Mouse (Mus musculus) gastrocnemius, adult 8-10 months (tissue): Measurements from ENCODE around the gene Vti1b. TPM values are rescaled to one million over a fixed set of nuclear protein-coding genes. Genes with fewer than 3 reads are reported as not detected.
"Not testable (repeated sequence)": the region's sequence is repeated elsewhere in the genome, so short reads cannot be mapped to it uniquely, and the experiment has no call there.

ENCODE experiments used
- DNase-seq, 2 experiments: peaks; one replicate each; pipeline ENCODE4 v3.0.0; 2022; ENCODE audit warnings: low spot score in 2 of 2
- total RNA-seq, 4 experiments: library from RNA; stranded (reverse); gene quantifications; 2 replicates each; pipeline ENCODE4 v1.2.4; 2022

The Vti1b gene
- total RNA-seq = 100 to 1,000 TPM in 1 of 4 experiments, 10 to 100 TPM in 3; 89.4 to 121 (median 93.7) TPM

- DNase-seq = peak; percentile 87 to 90
Observed at GRCm38 (mm10) chr12:79172019-79172941, at the start of gene Vti1b. Vti1b (minus strand) TSS chr12:79172667.

- DNase-seq = no peak
Observed at GRCm38 (mm10) chr12:79217511-79217910, 45.0 kb upstream of the Vti1b start.

DNA sequence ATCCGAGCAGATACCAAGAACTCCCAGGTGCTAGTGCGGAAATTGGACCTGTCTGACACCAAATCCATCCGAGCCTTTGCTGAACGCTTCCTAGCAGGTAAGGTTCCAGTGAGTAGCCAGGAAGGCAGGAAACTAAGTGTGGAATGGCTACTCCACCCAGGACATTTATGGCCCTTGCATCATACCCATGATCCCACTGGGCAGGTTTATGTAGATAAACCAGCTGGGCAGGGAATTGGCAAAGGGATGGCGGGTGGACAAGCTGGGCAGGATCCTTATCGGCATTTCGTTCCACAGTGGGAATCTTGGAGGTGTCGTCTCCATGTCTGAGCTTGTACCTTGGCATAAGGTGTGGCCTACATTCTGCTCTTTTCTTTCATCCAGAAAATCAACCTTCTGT, 39.0 kb upstream of the Vti1b start:
- DNase-seq = no peak

- DNase-seq = peak in 1 of 2 experiments; percentile 8
Observed at GRCm38 (mm10) chr12:79208703-79209464, 36.4 kb upstream of the Vti1b start, which contains the start of gene Rdh12. Rdh12 (plus strand) TSS chr12:79208914.

DNA sequence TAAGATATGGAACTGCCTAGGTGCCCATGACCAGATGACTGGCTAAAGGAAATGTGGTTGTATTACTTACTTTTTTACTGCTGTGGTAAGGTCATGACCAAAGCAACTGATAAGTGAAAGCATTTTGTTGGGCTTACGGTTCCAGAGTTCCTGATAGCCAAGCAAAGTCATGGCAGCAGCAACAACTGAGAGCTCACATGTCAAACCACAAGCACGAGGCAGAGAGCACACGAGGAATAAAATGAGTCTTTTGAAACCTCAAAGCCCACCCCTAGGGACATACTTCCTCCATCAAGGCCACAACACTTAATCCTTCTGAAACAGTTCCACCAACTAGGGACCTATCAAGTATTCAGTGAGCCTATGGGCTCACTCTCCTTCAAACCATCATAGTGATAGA, 29.4 kb upstream of the Vti1b start:
- no peak for DNase-seq

GRCm38 (mm10) chr12:79197105-79197504, 24.6 kb upstream of the Vti1b start:
- no peak for DNase-seq

DNA sequence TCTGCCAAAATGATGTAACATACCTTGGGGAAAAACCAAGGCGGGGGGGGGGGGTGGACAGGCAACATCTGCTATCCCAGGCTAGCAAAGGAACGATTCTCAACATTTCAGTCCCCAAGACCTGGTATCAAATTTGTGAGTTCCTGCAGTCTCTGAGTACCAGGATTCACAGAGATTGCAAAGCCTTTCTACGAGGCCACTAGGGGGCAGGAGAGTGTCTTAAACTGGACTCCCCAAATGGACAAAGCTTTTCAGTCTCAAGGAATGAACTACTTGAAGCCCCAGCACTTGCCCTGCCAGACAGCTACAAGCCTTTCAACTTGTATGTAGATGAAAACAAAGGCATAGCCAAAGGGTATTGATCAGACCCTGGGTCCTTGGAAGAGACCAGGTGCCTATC, 21.0 kb upstream of the Vti1b start:
- peak; percentile 33 to 50 for DNase-seq

- DNase-seq = no peak
Observed at GRCm38 (mm10) chr12:79192193-79192592, 19.7 kb upstream of the Vti1b start, which contains the start of gene Rdh11. Rdh11 (minus strand) TSS chr12:79192293.

DNA sequence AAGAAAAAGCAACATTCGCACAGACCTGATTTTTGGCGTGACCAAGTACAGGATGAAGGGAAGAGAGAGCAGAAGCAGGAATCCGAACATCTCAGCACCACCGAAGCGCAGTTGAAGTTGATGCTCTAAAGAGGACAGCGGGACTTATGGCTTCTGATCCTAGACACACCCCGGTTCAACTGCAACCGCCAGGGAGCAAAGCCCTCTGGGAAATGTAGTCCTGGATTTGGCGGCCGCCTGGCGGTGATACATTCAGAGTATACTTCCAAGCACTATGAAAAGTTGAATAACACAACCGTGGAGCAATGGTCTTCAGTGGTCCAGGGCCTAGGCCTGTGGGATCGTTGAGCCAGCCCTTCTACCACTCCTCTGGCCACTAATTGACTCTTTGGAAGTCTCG, 19.2 kb upstream of the Vti1b start:
- DNase-seq = peak; percentile 33 to 57

GRCm38 (mm10) chr12:79190931-79191673, 18.6 kb upstream of the Vti1b start:
- DNase-seq = no peak

DNA sequence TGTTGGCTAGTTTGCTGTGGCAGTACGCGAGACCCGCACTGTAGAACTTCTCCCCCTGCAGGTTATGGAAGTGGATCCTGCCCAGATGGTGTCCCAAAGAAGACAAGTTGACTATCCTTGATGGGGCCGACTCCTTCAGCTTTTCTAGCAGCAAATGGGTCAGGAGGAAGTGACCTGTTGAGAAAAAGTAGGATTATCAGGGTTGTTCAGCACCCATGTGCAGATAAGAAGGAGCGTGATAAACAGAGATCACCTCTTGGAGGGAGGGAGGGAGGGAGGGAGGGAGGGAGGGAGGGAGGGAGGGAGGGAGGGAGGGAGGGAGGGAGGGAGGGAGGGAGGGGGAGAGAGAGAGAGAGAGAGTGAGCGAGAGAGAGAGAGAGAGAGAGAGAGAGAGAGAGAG, 12.7 kb upstream of the Vti1b start:
- DNase-seq = not testable (repeated sequence)

DNA sequence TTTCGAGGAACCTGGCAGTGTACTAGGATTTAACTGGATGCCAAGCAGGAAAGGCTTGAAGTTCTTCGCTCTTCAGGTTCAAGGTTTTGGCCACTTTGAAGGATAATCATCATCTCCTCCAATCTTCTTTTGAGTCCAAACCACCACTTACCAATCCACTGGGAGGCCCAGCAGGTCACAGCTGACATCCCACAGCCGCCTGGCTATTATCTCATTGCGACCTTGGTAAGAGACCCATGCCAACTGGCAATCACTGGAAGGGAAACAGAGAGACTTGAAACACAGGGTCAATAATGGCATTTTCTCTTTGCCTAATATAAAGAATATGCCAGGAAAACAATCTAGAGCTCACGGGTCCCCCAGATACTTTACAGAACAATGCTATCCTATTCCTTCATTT, 3.5 kb upstream of the Vti1b start:
- no peak for DNase-seq

GRCm38 (mm10) chr12:79173721-79174120, 1.3 kb upstream of the Vti1b start:
- DNase-seq = no peak

DNA sequence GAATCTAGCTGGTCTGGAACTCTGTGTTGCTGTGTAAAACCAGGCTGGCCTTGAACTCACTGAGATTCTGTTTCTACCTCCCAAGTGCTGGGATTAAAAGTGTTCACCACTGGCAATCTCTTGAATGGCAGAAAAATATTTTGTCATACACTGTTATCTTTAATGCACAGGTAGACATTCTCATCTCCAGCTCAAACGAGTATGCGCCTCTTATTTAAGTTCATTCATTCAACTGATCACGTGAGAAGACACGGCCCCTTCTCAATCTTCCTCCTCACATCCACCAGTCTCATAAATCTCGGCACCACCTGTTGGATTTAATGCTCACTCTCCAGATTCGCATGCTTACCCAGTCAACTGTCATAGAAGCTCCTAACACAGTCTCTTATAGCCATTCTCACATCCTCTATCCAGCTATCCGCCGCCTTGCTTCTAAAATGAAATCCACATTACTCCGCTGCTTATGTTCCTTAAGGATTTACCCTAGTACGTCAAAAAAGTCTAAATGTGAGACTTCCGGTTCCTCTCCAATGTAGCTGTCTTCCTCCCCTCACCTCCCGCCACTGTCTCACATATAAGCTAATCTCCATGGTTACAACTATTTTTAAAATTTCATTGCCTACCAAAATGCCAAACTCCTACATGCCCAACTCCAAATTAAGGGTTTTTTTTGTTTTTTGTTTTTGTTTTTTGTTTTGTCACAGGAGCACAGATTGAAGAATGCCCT, 1.0 kb downstream of the Vti1b start:
- no peak for DNase-seq

DNA sequence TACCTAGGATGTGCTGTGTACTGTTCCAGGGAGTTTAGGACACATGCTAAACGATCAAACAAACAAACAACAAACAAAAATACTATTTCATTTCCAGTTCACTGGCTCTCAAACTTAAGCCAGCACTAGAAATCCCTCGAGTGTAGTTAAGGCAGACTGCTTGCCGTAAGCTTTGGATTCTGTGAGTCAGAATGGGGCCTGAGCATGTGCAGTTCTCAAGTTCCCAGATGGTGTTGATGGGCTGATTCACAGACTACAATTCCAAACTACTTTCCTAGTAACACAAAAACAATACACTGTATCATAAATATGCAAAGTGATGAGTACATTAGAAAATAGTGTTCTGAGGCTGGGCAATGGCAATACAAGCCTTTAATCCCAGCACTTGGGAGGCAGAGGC, 2.0 kb downstream of the Vti1b start:
- DNase-seq = no peak

DNA sequence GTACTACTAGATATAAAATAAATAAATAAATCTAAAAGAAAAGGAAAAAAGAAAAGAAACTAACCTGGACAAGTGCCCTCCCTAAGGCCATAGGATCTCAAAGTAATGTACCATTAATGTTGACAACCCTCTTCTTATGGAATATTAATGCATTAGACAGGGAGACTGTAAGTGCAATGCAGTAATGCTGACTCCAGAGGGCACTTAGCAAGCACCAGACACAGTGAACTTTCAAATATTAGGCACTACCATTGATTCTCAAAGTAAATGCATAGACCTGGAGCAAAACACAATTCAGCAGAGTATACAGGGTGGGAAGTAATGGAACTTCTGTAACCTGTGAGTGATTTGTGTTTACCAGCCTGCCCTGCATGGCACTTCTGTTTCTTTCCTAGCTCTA, 3.3 kb downstream of the Vti1b start:
- DNase-seq = no peak

DNA sequence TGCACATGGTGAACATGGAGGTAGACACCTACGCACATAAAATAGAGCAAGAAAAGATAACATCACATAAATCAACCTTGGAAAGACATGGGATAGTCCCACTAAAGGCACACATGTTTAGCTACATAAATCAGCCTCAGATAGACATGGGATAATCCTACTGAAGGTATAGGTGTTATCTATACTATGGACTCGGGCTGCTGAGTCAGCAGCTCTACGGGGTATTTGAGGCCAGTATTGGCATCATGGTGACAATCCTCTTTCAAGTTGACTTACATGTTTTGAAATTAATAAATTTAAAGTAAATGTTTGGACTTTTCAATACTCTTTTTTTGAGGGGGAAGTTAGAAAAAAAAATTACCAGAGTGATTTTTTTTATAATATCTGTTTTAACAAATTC, 9.6 kb downstream of the Vti1b start:
- no peak for DNase-seq

GRCm38 (mm10) chr12:79149653-79150052, 22.8 kb downstream of the Vti1b start:
- DNase-seq = no peak

GRCm38 (mm10) chr12:79141384-79141783, 31.1 kb downstream of the Vti1b start:
- DNase-seq = no peak

GRCm38 (mm10) chr12:79140811-79141210, 31.7 kb downstream of the Vti1b start:
- no peak for DNase-seq

DNA sequence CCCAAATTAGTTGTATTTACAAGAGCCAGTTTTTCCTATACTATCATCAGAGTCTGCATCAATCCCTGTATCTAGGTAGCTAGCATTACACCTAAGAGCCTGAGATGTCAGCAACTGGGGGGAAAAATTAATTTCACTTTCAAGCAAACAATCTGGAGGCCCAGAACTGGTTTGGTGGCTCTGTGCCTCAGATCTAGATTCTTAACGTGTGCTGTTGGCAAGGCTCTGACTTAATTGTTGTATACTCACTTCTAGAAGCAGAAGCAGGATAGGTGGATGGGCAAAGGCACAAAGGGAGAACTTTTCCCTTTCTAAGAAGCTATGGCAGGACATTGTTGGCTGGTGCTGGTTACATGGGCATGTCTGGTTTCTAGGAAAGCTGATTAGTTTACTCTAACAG, 33.0 kb downstream of the Vti1b start:
- DNase-seq = no peak
